Mouse (Mus musculus): ENCODE data around the gene Tnrc6c.

DNA sequence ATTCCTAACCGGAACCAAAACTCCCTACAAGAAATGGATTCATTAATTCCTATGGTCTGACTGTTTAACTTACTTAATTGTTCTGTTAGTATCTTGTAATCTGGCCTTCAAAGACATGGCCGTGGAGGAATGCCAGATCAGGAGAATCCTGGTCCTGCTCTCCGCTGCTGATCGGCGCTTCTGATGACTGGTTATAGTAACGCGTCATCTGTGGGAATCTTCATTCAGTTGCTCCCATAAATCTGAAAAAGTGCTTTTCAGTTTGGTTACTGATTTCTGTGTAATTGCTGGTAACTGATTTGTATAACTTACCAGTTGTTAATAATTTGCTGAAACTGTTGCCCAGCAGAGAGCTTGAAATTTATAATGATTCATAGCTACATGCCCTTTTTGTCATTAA is 77.4 kb downstream of the Tnrc6c start:
- TF ChIP-seq USF1 (IDR thresholded peaks at IDR 0.05; ENCODE audit: low read depth, low read length) = no peak
- TF ChIP-seq POLR2A (IDR thresholded peaks at IDR 0.05; ENCODE audit: low read depth, low read length) = no peak
- TF ChIP-seq CTCF (conservative IDR thresholded peaks at IDR 0.05 in 1 of 2, IDR thresholded peaks at IDR 0.05 in 1 of 2; ENCODE audit: low read depth in 2 of 2, low read length in 2 of 2) = no peak
- no peak for TF ChIP-seq BHLHE40 (IDR thresholded peaks at IDR 0.05; ENCODE audit: low read depth, low read length)
